Mouse (Mus musculus): ENCODE results near the gene Gm37419.

DNA sequence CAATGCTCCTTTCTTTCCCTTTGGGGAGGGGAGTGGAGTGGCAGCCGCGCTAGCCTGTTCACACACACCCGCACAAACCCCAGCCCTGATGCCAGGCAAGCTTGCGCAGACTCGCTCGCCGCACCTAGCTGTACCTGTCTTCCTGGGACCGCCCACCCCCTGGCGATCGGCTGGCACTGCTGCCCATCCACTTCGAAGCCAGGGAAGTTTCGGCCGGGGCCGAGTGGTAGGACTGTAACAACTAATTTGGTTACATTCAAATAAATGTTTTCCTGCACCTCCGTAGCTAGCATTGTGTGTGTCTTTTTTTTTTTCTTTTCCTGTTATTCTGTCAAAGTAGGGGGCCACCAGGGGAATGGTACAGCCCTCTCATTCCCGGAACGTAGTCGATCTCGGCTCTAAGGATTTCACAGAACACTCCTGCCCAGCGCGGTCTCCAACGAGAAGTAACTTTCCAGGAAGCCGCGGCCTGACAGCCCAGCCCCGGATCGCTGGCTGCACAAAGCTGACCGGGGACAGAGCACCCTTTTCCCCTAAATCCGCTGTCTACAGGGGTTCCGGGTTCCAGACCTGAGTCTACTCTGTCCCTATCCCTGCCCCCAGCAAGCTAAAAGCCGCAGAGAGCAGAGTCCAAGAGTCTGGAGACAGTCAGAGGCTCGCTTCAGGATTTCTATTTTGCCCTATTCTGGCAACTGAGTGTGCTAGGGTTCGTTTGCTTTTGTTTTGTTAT lies 7.1 kb upstream of the Gm37419 start:
- TF ChIP-seq CTCF (IDR thresholded peaks at IDR 0.05; ENCODE audit: low read depth) (no peak), EP300 (IDR thresholded peaks at IDR 0.05; ENCODE audit: low read depth) (no peak)

All from liver, embryonic 14.5 days (tissue).